Mouse (Mus musculus): ENCODE data around the gene Thrb.

GRCm38 (mm10) chr14:17884884-17885283, 224.8 kb downstream of the Thrb start:
- TF ChIP-seq CTCF (IDR thresholded peaks at IDR 0.05; ENCODE audit: low read depth) (no peak), EP300 (IDR thresholded peaks at IDR 0.05; ENCODE audit: low read depth) (no peak)

Measured in liver, postnatal 0 days (tissue).